Mouse (Mus musculus): ENCODE measurements around the gene Nenf.
A peak's percentile ranks its signal among the peaks of the same experiment; 100 is the strongest.

The Nenf gene

DNA sequence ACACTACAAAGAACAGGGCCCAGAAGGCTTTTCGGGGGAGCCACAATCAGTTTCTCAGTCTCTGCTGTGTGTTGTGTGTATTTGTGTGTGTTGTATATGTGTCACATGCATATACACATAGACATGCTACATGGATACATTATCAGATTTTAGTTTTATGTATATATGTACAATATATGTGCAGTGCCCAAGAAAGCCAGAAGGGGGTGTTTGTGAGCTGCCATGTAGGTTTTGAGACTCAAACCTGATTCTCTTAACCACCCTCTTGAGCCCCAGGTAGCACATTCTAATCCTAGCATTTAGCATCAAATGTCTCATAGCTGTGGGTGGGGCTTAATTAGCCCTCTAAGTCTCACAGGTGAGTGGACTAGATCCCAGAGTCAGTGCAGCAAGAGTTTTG is 35.7 kb downstream of the Nenf start:
- no peak for DNase-seq (ENCODE audit: low spot score)

DNA sequence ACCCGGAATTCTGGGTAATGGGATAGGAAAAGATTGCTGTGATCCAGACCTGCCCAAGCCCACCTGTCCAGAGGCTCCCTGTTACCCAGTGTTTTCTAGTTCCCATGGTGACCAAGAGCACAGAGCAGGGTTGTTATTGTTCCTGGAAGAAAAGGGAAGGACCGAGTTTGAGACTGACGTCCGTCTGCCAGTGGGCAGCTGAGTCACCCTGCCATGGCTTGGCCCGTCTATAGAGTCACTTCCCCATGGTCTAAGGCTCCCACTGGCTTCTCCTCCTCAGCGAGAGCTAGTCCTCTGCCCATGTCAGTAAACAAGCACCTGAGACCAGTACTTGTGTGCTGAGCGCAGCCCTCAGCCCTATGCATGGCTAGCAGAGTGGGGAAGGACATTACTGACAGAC is 36.8 kb downstream of the Nenf start:
- no peak for DNase-seq (ENCODE audit: low spot score)

DNA sequence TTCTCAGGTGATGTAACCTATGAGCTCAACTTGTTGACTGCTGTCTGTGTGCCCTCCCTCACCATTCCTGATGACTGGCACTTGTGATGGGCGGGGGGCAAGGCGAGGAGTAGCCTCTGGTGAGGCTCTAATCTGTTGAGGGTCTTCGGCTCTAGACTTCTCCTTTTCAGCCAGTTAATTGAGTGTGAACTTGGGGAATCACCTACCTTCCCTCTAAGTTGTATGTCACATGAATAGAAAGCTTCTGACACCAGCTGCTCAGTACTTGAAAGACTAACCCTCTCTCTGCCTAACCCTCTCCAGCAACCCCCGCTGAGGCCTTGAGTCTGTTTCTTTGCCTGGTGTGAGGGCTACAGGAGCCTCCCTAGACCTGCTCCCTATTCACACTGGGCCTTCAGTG is 39.7 kb downstream of the Nenf start:
- DNase-seq (ENCODE audit: low spot score): no peak

DNA sequence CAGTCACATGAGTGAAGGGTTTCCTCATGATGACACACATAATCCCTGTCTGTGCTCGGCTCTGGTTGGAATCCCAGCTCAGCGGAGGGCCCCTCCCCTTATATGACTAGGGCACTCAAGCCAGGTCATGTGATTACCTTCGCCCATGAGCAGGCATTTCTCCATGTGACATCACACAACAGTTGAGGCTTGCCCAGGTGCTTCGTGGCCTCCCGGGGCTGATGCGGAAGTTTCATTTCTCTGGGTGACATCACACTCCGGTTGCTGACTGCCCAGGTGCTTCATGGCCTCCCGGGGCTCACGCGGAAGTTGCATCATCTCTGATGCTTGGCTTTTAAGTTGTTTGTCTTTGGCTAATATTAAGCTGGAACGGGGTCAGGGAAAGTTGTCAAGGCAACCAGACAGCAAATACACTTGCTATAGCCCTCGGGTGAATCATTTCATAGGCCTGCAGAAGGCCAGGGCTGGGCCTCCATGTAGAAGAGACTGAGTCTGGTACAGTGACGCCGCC is 40.4 kb downstream of the Nenf start:
- peak; percentile 38 for DNase-seq (ENCODE audit: low spot score)

DNA sequence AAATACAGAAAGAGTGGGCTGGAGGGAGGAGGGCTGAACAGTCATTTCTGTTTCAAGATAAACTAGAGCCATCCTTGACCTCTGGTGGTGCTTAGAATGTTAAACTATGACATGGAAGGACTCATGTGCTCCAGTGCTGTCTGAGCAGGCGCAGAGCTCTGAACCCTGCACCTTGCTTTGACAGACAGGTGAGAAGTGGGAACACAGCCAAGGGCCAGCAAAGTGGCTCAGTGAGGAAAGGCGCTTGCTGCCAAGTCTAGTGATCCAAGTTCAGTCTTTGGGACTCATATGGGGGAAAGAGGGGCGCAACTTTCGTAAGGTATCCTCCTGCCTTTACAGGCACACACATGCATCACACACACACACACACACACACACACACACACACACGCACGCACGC is 41.8 kb downstream of the Nenf start:
- no peak for DNase-seq (ENCODE audit: low spot score)

DNA sequence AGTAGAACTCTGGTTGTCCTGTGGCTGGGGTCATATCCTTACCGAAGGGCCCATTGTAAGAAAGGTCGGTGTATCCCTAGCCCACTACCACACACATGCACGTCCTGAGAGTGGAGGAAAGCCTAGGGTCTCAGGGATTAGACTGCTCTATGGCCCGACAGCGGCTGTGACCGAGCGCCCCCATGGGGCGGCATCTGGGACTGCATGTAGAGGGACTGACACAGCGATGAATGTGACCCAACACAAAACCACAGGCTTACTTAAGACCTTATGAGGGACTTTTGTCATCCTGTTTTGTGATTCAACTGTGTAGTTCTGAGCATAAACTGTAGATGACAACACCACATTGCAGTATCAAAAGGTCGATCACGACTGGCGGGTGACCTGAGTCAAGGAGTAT is 42.5 kb downstream of the Nenf start:
- peak; percentile 76 for DNase-seq (ENCODE audit: low spot score)

DNA sequence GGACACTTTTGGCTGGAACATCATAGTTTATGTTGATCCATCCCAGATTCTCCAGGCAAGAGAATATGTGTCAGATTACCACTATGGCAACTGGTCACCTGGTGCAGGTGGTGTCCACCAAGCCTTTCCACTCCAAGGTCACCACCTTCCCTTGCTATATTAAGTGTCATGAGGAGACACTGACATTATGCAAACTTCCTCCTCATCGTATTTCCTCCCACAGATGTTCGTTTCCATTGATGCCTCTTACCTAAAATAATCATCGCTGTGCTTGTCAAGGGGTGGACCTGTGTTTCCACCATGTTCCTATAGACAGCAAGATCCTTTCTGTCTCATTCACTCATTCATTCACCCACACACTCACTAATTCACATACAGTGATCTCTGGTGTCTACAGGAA is 45.3 kb downstream of the Nenf start:
- no peak for DNase-seq (ENCODE audit: low spot score)

DNA sequence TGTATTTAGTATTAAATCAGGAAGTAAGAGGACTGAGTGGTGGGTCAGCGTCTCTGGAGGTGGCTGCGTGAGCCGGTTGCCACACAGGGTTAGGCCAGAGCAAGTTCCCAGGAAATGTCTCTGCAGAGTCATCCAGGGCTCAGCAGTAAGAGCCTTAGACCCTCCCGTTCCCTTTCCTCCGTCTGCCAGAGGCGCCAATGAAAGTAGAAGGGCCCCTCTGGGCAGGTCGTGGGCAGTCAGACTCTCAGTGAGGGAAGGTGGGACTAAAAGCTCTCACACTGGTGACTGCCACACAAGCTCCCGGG is 48.4 kb downstream of the Nenf start:
- DNase-seq (ENCODE audit: low spot score): no peak

DNA sequence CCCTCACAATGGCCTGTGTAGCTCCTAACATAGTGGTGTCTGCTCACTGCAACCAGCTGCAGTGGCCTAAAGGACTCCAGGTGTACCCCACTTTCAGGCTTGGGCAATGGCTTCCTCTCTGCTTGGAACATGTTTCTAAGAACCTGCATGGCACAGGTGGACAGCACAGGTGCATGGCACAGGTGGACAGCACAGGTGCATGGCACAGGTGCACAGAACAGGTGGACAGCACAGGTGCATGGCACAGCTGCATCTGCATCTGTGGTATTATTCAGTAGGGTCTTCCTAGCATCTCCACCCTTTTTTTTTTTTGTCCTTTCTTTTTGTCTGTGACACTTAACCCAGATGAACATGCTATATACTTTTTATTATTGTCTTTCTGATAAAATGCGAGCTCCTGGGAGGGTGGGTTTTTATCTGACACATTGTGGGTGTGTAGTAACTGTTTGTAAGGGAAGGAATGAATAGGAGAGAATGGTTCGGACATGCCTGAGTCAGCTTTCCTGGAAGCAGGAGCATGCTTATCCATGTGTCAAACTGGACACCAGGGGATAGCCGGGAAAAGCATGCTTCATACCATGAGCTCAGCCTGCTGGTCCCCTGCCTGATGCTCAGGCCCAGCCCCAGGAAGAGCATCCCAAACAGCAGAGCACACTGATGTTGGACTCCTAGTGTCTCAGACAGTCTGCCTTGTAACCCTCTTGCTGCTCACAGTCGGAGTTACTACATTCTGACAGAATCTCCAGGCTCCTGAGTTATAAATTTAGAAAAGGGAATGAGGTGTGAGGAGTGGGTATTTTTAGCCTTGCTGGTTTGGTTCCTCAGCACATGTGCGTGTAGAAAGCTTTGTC is 49.0 kb downstream of the Nenf start:
- DNase-seq (ENCODE audit: low spot score): no peak

DNA sequence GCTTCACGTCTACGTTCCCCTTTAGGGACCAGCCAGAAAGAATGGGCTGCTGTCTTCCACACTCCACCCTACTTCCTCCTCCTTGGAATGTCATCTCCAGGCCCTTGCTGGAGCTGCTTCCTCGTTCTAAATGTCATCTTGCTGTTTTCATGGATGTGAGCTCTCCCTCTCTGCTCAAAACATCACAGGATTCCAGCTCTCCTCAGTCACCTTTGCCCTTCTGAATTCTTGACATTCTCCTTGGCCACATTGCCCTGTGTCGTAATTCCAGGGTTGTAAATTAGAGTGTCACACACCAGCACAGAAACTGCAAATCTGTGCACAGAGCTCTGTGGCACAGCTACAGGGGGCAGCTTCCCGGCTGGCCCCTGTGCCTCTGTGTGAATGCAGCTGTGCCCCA is 50.1 kb downstream of the Nenf start:
- DNase-seq (ENCODE audit: low spot score): no peak

DNA sequence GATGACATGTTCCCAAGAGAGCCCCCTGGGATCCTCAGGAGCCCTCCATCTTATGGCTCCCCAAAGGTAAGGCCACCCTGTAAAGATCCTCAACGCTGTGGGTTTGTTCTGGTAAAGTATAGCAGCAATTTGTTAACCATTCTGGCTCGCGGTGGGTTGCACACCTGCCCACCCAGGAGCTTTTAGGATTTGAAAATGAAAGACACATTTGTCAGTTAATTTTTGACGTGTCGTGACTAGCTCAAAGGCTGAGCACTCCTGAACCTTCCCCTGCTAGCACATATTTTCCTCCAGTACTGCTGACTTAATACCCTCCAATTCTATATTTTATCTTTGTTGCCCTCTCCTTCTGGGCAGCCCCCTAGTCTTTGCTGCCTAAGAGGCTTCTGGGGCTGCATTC is 50.8 kb downstream of the Nenf start:
- DNase-seq (ENCODE audit: low spot score): no peak

DNA sequence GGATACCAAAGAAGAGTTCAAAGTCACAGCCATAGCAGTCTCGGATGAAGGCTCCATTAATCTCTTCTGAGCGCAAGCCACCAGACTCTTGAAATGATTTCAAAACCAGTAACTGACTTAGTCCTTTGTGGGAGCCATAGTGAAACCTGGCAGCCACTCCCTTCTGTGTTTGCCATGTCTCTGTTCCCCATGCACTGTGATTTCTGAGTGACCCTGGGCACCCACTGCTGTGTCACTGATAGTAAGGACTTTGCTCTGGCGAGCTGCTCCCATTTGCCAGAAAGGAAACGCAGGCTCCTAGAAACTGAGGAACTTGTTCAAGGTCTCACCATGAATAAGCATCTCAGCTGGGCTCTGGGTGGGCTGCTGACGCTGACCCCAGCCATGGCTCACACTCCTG is 54.5 kb downstream of the Nenf start:
- no peak for DNase-seq (ENCODE audit: low spot score)

DNA sequence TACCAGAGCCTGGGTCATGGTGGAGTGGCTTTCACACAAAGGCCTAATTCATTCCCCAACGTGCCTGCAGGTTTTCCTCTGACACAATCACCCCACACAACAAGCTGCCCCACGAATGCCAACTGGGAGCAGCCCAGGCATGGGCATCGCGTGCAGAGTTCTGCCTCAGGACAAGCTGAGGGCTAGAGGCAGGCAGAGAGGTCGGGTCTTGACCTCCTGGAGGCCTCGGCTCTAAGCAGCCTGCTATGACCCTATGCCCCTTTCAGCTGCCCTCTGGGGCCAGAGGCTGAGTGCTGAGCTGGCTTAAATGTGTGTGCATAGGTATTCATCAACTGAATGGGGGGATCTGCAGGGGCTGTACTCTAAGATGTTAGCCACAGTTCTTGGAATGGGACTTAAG is 56.1 kb downstream of the Nenf start:
- DNase-seq (ENCODE audit: low spot score): no peak

DNA sequence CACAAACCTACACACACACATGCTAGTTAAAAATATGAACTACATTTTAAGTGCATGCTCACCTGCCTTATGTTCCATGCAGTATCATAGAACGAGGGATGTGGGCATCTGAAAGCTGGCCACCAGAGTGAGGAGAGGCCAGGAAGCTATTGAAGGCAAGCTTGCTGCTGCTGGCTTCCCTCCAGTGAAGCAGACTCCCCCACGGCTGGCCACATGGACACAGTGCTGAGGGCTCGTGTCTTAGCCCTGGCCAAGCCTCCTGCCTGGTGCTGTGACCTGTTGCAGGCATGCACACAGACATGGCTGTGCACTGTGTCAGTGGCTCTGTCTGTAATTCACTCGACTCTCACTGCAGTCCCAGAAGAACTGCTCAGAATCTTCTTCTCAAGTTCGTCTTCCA is 58.3 kb downstream of the Nenf start:
- DNase-seq (ENCODE audit: low spot score): no peak

DNA sequence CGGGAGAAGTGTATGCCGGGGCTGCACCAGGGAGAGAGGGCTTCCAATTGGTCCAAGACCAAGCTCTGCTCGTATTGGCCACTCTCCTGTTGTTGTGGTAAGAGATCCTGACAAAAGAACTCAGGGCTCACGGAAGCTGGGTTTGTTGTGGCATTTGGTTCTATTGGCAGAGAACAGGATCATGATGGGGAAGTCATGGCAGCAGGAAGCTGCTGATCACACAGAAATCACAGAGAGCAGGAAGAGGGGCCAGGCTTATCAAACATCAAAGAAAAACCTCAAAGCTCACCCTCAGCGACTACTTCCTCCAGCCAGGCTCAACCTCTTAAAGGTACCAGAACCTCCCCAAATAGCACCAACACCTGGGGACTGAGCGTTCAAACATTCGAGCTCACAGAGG is 58.9 kb downstream of the Nenf start:
- no peak for DNase-seq (ENCODE audit: low spot score)

DNA sequence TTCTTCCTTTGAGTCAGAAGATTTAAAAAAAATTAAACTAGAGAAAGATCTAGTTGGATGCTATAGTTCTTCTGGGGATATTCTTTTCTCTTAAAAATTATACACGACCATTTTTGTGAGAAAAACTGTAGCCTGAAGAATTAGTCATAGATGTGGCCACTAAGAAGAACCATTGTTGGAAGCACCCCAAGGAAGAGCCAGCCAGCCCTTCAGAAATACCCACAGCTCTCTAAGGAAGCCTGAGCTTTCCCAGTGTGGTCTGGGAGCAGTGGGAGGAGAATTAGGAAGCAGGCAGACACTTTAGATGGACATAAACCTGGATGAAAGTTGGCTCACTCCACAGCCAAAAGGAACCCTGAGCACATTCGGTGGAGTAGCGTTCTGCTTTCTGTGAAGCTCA is 59.5 kb downstream of the Nenf start:
- DNase-seq (ENCODE audit: low spot score): no peak

DNA sequence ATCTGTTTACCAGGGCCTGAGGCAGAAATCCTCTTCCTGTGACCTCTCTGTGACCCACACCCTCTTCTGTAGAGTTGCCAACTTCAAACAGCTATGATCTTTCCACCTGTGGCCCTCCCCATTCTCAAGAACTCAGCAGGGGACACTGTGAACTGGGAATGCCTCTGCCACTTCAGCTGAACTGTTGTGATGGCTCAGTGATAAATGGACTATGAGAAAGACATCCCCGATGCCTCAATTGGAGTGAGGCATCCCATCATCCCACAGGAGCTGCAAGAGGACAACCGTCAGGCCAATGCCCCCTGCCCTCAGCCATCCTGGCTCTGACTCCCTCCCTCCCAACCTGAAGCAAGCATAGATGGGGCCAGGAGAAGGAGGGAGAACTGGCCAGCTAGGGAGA is 60.0 kb downstream of the Nenf start:
- DNase-seq (ENCODE audit: low spot score): no peak

DNA sequence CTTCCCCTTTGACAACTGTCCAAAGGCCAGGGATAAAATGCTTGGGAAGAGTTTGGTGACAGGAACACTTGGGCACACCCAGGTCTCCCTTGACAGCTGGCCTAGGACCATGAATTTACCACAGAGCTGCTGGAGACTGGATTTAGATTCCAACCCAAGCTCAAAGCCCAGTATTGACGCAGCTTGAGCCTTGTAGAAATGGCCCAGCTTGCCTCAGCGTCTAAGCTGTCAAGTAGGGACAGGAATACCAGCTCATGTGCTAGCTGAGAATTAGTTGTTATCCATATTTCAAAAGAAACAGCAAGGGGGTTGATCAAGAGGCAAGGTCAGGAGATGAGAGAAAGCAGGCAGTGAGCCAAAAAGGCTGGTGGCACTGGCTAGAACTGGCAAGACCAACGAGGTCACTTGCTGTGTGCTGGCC is 60.6 kb downstream of the Nenf start:
- no peak for DNase-seq (ENCODE audit: low spot score)

Data from urinary bladder, postnatal 25 days (tissue).